Mouse (Mus musculus) thymus, postnatal 25 days (tissue): Measurements from ENCODE around the gene 1600002K03Rik.

Experiments used
- DNase-seq: peaks from one replicate; pipeline ENCODE4 v3.0.0; 2022

The 1600002K03Rik gene

GRCm38 (mm10) chr10:80172527-80173292, at the start of gene 1600002K03Rik:
1600002K03Rik (plus strand) TSS chr10:80172944.
- DNase-seq = peak; percentile 90

DNA sequence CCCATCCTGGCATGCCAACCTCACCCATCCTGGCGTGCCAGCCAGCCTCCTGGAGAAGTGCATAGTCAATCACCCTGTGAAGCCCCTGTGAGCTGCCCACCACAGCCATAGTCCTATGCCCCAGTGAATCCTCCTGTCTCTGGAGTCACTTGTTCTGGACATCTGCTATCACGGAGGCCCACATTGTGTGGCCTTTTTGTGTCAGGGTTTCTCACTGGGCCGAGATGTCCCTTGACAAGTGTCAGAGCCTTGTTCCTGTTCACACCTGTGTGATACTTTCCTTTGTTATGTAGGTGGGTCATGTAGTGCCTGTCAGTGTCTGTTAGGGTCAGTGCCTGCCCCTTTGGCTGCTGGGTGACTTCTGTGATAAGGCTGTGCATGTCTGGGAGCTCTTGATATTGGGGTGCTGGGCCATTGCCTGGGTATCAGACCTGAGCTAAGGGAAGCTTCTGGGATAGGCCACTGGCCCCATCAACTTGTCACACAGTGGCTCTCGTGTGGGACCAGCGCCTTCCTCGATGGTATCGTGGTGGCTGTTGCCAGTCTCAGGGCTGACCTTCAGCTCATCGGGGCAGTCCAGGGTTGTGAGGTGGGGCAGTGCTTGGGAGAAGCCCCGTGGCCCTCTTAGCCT, 48.7 kb upstream of the 1600002K03Rik start:
- DNase-seq = no peak

DNA sequence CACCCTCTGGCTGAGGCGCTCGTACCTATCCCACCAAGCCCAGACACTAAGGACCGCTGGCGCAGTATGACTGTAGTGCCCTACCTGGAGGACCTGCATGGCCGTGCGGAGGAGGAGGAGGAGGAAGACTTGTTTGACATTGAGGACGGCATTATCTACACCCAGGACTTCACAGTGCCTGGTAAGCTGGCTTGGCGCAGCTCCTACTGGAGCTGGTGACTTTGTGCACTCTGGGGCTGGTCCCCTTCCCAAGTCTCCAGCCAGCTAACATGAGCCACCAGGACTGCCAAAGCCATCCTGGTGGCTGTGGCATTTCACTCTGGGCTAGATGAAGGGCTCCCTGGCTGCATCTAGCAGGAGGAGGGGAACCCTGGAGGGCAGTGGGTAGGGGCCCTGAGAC, 44.8 kb upstream of the 1600002K03Rik start:
- DNase-seq = no peak

DNA sequence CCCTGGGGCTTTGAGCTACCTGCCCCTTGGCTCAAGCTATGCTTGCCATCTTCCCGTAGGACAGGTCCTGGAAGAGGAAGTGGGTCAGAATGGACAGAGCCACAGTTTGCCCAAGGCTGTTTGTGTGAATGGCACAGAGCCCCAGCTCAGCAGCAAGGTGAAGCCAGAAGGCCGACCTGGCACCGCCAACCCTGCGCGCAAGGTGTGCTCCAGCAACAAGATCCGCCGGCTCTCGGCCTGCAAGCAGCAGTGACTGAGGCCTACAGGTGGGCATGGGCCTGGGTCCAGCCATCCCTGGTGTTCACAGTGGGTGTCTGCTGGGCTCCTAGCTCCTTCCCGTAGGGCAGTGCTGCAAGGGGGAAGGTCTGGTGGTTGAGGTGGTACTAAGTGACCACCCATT, 42.9 kb upstream of the 1600002K03Rik start:
- no peak for DNase-seq

- DNase-seq = no peak
Measured at GRCm38 (mm10) chr10:80130403-80131031, 42.2 kb upstream of the 1600002K03Rik start.

DNA sequence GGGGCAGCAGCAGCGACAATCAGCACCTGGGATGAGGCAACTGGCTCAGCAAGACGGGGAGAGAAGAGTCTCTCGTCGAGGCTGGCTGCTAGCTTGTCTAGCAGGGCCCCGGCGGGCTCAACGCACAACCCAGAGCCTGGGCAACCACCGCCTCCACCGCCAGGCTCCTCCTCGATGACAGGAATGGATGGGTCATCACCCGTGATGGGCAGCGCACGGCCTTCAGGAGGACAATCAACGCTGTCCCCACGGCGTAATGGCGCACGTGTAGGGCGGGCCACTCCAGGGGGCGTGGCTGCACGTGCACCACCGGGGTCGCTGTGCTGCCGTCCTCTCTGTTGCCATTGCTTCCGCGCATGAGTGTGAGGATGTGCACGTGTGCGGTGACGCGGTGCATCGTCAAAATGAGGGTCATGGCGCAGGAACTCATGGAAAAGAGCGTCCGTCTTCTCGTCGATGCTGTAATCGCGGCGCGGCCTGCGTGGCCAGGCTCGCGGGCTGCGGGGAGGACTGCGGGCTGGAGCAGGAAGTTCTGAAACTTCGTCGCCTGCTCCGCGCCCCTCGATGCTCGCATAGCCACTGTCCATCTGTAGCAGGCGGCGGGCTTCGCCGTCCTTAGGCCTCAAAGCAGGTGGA, 41.3 kb upstream of the 1600002K03Rik start:
- DNase-seq = no peak

- DNase-seq = no peak
Measured at GRCm38 (mm10) chr10:80131952-80132350, 40.8 kb upstream of the 1600002K03Rik start.

DNA sequence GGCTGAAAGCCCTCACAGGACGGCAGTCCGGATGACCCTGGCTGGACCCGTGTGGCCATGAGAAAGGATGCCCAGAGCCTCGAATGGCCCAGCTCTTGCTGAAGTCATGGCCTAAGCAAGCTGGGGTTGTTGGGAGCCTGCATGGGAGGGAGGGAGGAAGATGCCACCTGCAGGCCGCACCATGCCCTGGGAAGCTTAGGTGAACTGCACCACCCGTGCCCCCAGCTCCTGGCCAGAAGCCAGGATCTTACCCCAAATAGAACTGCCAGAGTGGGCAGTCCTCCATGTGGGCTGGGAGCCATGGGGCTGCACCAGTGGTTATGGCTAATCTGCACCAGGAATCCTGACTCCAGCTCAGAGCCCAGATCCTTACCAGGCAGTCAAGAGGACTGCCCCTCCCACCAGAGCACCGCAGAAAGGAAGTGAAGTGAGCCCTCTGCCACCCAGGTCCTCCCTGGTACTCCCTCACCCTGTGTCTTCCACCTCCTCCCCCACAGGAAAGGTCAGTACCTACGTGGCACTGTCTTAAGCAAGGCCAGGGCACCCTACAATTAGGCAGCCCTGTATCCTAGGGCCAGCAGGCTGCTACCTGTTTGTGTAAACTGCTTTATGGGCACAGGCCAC, 39.4 kb upstream of the 1600002K03Rik start:
- DNase-seq = peak; percentile 41

- no peak for DNase-seq
Measured at GRCm38 (mm10) chr10:80134421-80134820, 38.3 kb upstream of the 1600002K03Rik start.

GRCm38 (mm10) chr10:80135161-80135560, 37.6 kb upstream of the 1600002K03Rik start:
- DNase-seq = no peak

GRCm38 (mm10) chr10:80135641-80136040, 37.1 kb upstream of the 1600002K03Rik start:
- no peak for DNase-seq

- no peak for DNase-seq
Measured at GRCm38 (mm10) chr10:80136179-80136951, 36.4 kb upstream of the 1600002K03Rik start.

GRCm38 (mm10) chr10:80136952-80137625, 35.7 kb upstream of the 1600002K03Rik start:
- DNase-seq = peak; percentile 30

DNA sequence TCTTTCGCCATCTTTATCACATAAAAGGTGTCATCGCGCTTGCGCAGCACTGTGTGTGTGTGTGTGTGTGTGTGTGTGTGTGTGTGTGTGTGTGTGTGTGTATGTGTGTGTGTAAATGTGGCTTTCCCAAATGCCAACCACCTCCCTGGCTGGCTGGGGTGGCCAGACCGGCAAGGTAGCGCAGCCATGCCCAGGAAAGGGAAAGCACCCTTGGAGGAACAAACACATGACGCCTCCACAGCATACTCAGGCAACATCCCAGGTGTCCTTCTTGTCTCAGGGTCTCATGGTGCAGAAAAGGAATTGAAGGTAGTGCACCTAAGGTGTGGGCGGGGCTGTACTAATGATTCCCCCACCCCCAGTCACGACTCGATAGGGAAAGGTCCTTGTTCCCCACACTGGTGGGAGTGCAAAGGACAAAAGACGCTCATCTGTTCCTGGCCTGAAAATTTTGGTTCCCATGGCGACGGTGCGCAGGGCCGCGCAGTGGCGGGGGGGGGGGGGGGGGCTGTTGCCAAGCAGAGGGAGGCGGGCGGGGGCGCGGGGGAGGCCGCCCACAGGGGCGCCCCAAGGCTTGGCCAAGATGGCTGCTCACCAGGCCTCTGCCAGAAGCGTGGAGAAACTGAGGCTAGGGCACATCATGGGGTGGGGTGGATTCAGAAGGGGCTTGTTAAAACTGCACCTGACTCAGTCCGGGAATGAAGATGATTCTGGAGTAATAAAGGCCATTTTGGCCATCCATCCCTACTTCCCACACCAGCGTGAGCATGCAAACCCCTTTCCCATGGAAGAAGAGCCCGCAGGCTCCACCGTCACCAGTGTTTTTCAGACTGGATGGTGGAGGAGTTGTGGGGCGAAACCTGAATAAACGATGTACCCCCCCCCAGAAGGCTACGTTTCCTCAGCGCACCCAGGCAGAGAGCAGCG, 34.9 kb upstream of the 1600002K03Rik start:
- peak; percentile 31 for DNase-seq

DNA sequence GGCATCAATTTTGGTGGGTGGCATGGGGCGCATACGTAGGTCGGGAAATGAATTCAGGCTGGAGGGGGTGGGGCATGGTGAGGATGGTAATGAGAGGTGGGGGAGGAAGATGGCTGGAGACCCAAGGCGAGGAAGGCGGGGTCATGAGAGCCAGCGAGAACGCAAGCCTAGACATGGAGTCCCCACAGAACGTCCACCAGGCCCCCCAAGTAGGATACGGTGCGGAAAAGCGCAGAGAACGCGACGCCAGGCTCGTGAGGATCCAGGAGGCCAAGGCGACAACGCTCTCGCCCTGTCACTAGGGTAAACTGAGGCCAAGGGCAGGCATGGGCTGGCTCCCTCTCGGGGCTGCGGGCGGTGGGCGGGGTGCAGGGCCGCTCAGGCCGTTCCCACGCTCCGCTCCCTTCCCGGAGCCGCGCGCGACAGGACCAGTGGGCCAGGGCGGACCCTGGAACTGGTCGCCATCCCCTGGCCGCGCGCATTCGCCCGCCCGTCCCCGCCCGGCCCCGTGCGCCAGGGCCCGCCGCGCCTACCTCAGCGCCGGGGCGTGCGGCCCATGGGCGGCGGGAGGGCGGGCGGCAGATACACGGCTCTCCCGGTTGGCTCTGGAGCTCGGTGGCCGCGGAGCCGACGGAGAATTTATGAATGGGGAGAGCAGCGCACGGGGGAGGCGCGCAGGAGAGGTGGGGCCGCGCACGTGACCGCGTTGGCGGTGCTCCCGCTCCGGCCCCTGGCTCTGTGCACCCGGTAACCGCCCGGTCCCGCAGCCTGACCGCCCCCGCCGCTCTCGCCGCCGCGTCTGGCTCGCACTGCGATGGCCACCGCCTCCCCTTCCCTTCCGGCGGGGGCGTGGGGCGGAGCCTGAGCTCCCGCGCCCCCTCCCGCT, 33.9 kb upstream of the 1600002K03Rik start, which contains the start of gene Atp5d:
Atp5d (plus strand) TSS at position 80 of the 886 bp plus-strand sequence.
- peak; percentile 66 for DNase-seq

GRCm38 (mm10) chr10:80139439-80139775, 33.3 kb upstream of the 1600002K03Rik start:
- DNase-seq = no peak

GRCm38 (mm10) chr10:80139975-80140665, 32.6 kb upstream of the 1600002K03Rik start:
- DNase-seq = no peak

GRCm38 (mm10) chr10:80140666-80141035, 32.1 kb upstream of the 1600002K03Rik start, which contains the start of gene Cbarp:
Cbarp (minus strand) TSS chr10:80140835.
- no peak for DNase-seq

- peak; percentile 96 for DNase-seq
Measured at GRCm38 (mm10) chr10:80141243-80141642, 31.5 kb upstream of the 1600002K03Rik start.
